Mouse (Mus musculus) heart, embryonic 16.5 days (tissue): ENCODE results near the gene Zfp866. TPM values are rescaled to one million over a fixed set of nuclear protein-coding genes. Genes with fewer than 3 reads are reported as not detected.

Experiments
- ATAC-seq: fragments of 200-750 bp; cut with Nextera tagmentation; replicated peaks from 2 replicates; pipeline ENCODE4 v1.8.0; 2017; ENCODE audit warnings: moderate number of reproducible peaks; ENCODE audit not compliant: insufficient read depth, low FRiP score; ENCODE audit errors: extremely low read depth
- H3K27ac ChIP-seq: fragments of 300-500 bp; sonication (generic); 2 replicates; pipeline ENCODE4 v1.5.1; 2014; ENCODE audit warnings: mild to moderate bottlenecking, low read length, control low read depth, moderate library complexity
- H3K27me3 ChIP-seq: fragments of 300-500 bp; sonication (generic); 2 replicates; pipeline ENCODE4 v1.6.1; 2014; ENCODE audit warnings: low read length, mixed read lengths; ENCODE audit not compliant: control insufficient read depth, insufficient read depth
- H3K36me3 ChIP-seq: fragments of 300-500 bp; sonication (generic); 2 replicates; pipeline ENCODE4 v1.6.1; 2014; ENCODE audit not compliant: control insufficient read depth, insufficient read depth
- H3K4me1 ChIP-seq: fragments of 300-500 bp; sonication (generic); 2 replicates; pipeline ENCODE4 v1.6.1; 2014; ENCODE audit warnings: low read length, mixed read lengths; ENCODE audit not compliant: control insufficient read depth, insufficient read depth
- H3K4me2 ChIP-seq: fragments of 300-500 bp; sonication (generic); 2 replicates; pipeline ENCODE4 v1.6.1; 2014; ENCODE audit warnings: low read depth, mild to moderate bottlenecking, control low read depth, low read length
- H3K4me3 ChIP-seq: fragments of 300-500 bp; sonication (generic); 2 replicates; pipeline ENCODE4 v1.5.1; 2014; ENCODE audit warnings: mild to moderate bottlenecking, control low read depth, low read length
- H3K9ac ChIP-seq: fragments of 300-500 bp; sonication (generic); 2 replicates; pipeline ENCODE4 v1.6.1; 2014; ENCODE audit warnings: low read length, control low read depth
- H3K9me3 ChIP-seq: fragments of 300-500 bp; sonication (generic); replicated peaks from 2 replicates; pipeline ENCODE4 v1.6.1; 2016; ENCODE audit warnings: low read length; ENCODE audit not compliant: control insufficient read depth
- WGBS: fragments of 180-500 bp; shearing (Covaris S2); extraction: QIAGEN DNeasy Blood & Tissue Kit; methylation state at CpG from one replicate; pipeline ENCODE4 v1.1.7; 2014; 5-methylcytosine and 5-hydroxymethylcytosine counted together
- polyA plus RNA-seq: library from polyadenylated mRNA; unstranded; fragments of >200 nt; fragmentation: Nextera tagmentation; extraction: Ambion mirVana; gene quantifications from 2 replicates; pipeline ENCODE4 v1.2.1, GENCODE M21; 2015

Gene Zfp866
- polyA plus RNA-seq, 1 experiment from 2014 or later = 20.3 TPM

DNA sequence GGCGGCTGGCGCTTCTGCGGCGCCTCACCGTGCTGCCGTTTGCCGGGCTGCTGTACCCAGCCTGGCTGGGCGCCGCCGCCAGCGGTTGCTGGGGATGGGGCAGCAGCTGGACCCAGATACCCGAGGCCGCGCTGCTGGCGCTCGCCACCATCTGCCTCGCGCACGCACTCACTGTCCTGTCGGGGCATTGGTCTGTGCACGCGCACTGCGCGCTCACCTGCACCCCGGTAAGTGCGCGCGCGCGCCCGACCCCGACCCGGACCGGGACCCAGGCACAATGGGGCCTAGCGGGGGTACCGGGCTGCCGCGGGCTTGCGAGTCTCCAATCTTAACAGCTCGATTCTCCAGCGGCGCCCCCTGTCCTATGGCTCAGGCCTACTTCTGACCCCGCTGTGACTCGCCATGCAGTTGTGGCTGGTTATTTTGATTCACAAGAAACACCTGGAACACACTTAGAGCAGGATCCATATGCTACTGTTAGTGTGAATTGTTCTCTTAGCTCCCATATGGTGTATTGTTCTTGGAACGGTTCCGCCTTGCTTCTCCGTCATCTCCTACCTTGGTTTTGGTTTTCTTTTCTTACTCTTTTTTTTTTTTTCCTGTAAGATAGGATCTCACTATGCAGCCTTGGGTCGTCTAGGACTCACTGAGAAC is 564 bp upstream of the Zfp866 start:
- H3K4me1 ChIP-seq = peaks cover 16% of the 10 kb centered on the region
- H3K36me3 ChIP-seq = peaks cover 20% of the 10 kb centered on the region
- H3K9me3 ChIP-seq = no peaks in the 10 kb centered on the region
- under 1% methylated on average over 48 of the region's 48 CpGs for WGBS
- H3K4me3 ChIP-seq = peak overlapping the region; percentile 98
- H3K27me3 ChIP-seq = no peaks in the 10 kb centered on the region
- H3K4me2 ChIP-seq = peak overlapping the region; percentile 73
- peak; percentile 45 for ATAC-seq
- peak overlapping the region; percentile 94 for H3K27ac ChIP-seq
- H3K9ac ChIP-seq = peak overlapping the region; percentile 97

DNA sequence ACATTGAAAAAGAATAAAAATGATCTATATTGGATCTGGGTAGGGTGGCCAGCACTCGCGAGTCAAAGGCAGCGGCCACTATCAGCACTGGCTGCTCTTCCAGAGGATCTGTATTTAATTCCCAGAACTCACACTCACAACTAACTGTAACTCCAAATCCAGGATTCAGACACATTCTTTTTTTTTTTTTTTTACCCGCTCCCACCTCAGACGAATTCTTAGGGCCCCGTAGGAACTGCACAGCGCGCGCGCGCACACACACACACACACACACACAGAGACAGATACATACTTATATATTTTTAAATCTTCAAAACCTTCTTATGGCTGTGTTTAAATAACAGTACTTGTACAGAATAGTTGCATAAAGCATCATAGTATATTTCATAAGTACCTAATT is 614 bp downstream of the Zfp866 start:
- no peaks in the 10 kb centered on the region for H3K27me3 ChIP-seq
- H3K9ac ChIP-seq = peak overlapping the region; percentile 97
- H3K36me3 ChIP-seq = peaks cover 15% of the 10 kb centered on the region
- H3K4me1 ChIP-seq = peaks cover 16% of the 10 kb centered on the region
- ATAC-seq = no peak
- peak overlapping the region; percentile 98 for H3K4me3 ChIP-seq
- H3K4me2 ChIP-seq = peak overlapping the region; percentile 76
- H3K9me3 ChIP-seq = no peaks in the 10 kb centered on the region
- H3K27ac ChIP-seq = peak overlapping the region; percentile 94
- 24% methylated on average over 11 of the region's 11 CpGs for WGBS

DNA sequence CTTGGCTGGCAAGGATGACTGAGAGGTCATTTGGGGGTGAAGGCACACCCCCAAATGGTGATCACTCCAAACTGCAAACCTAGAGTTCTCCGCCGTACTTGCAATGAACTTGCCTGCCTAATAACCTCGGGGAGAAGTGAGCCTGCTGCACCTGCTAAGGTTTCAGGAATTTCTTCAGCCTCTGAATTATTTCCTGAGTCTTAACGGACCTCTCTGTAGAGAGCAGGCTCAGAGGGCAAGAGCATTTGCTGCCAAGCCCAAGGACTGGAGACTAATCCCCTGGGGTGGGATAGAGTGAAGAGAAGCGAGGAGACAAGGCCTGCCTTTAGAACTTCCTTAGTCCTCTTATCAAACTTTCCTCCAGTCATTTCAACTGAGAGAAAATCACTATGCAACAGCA is 1.2 kb downstream of the Zfp866 start:
- Histone ChIP-seq H3K27ac (no peak overlapping the region), H3K36me3 (peaks cover 11% of the 10 kb centered on the region), H3K4me1 (peaks cover 16% of the 10 kb centered on the region), H3K9ac (no peak overlapping the region; the same call in 1 of the 2 replicates), H3K27me3 (no peaks in the 10 kb centered on the region), H3K9me3 (no peaks in the 10 kb centered on the region), H3K4me3 (no peak overlapping the region), H3K4me2 (peak overlapping the region; percentile 76; the same call in 1 of the 2 replicates)
- WGBS = 58% methylated on average over 5 of the region's 5 CpGs
- ATAC-seq = no peak

DNA sequence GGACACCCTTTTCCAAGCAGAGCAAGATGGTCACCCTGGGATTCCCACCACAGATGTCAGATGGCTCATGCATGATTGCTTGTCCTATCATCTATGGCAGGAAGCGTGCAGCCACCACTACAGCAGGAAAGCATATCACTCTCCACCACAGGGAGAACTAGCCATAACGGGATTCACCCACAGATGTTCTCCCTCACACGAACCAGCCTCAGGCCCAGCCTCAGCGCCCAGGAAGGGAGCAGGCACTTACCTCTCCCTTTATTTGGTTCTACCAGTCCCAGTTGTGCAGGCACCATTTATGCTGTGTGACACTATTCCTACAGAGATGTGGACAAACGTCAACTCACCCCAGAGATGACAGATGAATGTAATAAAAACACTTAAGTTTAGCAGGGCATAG is 1.9 kb downstream of the Zfp866 start:
- no peak overlapping the region for H3K9ac ChIP-seq
- H3K36me3 ChIP-seq = peaks cover 4% of the 10 kb centered on the region
- no peak overlapping the region for H3K27ac ChIP-seq
- H3K4me3 ChIP-seq = no peak overlapping the region
- no peaks in the 10 kb centered on the region for H3K27me3 ChIP-seq
- no peak overlapping the region for H3K4me2 ChIP-seq
- peaks cover 16% of the 10 kb centered on the region for H3K4me1 ChIP-seq
- WGBS = 78% methylated on average over 5 of the region's 5 CpGs
- no peaks in the 10 kb centered on the region for H3K9me3 ChIP-seq
- no peak for ATAC-seq

DNA sequence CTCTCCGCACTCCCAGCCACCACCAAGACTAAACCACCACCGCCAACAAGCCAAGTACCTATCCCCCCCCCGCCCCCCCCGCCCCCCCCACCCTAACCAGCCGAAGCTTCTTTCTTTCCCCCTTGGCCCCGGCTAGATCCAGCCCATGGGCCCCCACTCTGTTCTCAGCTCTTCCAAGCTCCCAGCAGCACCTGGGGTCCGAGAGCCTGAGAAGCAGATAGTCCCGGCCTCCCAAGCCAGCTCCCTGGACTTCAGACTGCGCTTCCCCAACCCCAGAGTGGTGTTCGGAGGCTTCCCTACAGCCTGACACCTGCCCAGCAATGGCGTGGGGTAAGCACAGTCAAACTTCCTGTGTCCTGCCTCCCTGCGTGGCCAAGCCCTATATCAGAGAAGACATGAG is 13.9 kb downstream of the Zfp866 start:
- Histone ChIP-seq H3K4me3 (no peak overlapping the region), H3K27ac (no peak overlapping the region), H3K36me3 (no peaks in the 10 kb centered on the region), H3K4me2 (no peak overlapping the region), H3K27me3 (no peaks in the 10 kb centered on the region), H3K4me1 (peaks cover 16% of the 10 kb centered on the region), H3K9me3 (no peaks in the 10 kb centered on the region), H3K9ac (no peak overlapping the region)
- WGBS = 61% methylated on average over 11 of the region's 12 CpGs
- no peak for ATAC-seq

DNA sequence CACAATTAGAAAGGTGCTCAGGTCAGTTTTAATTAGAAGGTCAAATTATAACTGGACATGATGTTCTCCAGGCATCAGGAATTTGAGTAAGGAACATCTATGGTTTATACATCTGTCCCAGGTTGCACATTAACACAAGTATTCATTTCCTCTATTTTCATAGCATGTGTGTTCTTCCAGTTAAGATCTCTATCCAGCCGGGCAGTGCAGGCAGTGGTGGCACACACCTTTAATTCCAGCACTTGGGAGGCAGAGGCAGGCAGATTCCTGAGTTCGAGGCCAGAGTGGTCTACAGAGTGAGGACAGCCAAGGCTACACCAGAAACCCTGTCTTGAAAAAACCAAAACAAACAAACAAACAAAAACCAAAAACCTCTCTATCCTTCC is 15.8 kb downstream of the Zfp866 start:
- Histone ChIP-seq H3K4me2 (peak overlapping the region; percentile 51), H3K36me3 (no peaks in the 10 kb centered on the region), H3K9me3 (no peaks in the 10 kb centered on the region), H3K4me3 (peak overlapping the region; percentile 77), H3K4me1 (peaks cover 17% of the 10 kb centered on the region), H3K27ac (no peak overlapping the region), H3K9ac (no peak overlapping the region), H3K27me3 (no peaks in the 10 kb centered on the region)
- ATAC-seq = no peak
- 50% methylated on average over 2 of the region's 2 CpGs for WGBS

DNA sequence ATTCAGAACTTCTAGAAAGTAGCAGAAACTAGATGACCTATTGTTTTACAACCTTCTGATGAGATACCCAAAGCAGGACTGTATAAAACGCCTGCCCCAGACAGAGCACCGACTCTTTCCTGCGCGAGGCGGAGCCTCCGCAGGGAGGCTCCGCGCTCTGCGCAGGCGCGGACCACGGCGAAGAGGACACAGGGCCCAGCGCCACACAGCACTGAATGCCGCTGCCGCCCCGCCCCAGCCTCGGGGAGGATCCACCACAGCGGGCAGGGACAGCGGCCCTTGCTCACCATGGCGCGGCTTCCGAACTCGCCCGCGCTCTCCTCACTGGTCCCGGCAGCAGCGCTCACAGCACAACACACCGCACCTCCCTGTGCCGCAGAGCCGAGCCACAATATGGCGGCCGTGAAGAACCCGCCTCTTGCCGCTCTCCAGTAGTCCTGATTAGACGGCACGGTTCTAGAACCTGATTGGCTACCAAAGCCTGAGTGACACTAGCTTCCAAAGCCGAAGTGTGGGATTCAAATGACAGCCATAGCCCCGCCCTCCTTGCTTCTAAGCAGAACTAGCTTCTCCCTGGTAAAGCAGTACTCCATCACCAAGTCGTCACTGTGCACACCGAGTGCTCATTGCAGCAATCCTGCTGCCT is 16.4 kb downstream of the Zfp866 start, which contains the start of gene Gm20422:
Gm20422 (minus strand) TSS at position 384 of the 646 bp plus-strand sequence.
- Histone ChIP-seq H3K9me3 (no peaks in the 10 kb centered on the region), H3K4me3 (peak within 1 kb of the TSS; percentile 77), H3K4me2 (peak within 1 kb of the TSS; percentile 84), H3K9ac (peak within 1 kb of the TSS; percentile 95), H3K27ac (peak within 1 kb of the TSS; percentile 99), H3K36me3 (no peaks in the 10 kb centered on the region), H3K4me1 (peaks cover 17% of the 10 kb centered on the region), H3K27me3 (no peaks in the 10 kb centered on the region)
- WGBS = under 1% methylated on average over 41 of the region's 41 CpGs
- ATAC-seq = peak; percentile 99

DNA sequence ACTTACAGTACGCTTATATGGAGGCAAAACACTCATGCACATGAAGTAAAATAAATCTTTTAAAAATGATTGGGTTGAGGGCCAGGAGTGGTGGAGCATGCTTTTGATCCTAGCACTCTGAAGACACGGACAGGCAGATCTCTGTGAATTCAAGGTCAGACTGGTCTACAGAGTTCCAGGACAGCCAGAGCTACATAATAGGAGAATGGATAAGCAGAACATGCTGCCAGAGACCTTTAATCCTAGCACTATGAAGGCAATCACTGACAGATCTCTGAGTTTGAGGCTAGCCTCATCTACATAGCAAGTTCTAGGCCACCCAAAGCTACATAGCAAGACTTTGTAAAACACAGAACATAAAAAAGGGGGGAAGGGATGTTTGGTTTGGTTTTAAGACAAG is 18.9 kb downstream of the Zfp866 start:
- Histone ChIP-seq H3K4me3 (no peak overlapping the region), H3K9me3 (peaks cover 5% of the 10 kb centered on the region), H3K4me1 (peaks cover 17% of the 10 kb centered on the region), H3K27ac (no peak overlapping the region), H3K9ac (no peak overlapping the region), H3K27me3 (no peaks in the 10 kb centered on the region), H3K4me2 (no peak overlapping the region), H3K36me3 (peaks cover 19% of the 10 kb centered on the region)
- 79% methylated on average over 2 of the region's 2 CpGs for WGBS
- ATAC-seq = no peak

DNA sequence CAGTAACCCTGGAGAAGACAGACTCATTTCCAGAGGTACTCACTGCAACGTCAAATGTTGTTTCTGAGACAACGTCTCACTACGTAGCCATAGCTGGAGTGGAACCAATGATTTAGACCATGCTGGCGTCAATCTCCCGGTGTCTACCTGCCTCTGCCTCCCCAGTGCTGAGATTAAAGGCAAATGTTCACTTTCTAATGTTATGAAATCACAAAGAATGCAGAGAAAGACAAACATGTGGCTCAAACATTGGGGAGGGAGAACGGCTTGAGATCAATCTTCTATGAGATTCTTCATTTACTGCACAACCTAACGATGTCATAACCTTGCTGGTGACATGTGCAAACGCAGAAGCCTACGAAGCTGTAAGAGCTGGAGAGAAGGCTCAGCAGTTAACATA is 19.8 kb downstream of the Zfp866 start:
- peaks cover 14% of the 10 kb centered on the region for H3K9me3 ChIP-seq
- peaks cover 27% of the 10 kb centered on the region for H3K36me3 ChIP-seq
- no peak for ATAC-seq

More for the DNA sequence above, 19.8 kb downstream of the Zfp866 start:
- Histone ChIP-seq H3K27ac (no peak overlapping the region), H3K4me1 (peaks cover 17% of the 10 kb centered on the region), H3K27me3 (no peaks in the 10 kb centered on the region), H3K9ac (no peak overlapping the region), H3K4me3 (no peak overlapping the region), H3K4me2 (no peak overlapping the region)
- WGBS = 88% methylated on average over 9 of the region's 9 CpGs
